Mouse (Mus musculus): Measurements from ENCODE around the gene Olfr1417.

GRCm38 (mm10) chr19:11807251-11807650 is 31.8 kb downstream of the Olfr1417 start:
- TF ChIP-seq CTCF (IDR thresholded peaks at IDR 0.05; ENCODE audit: insufficient read depth, low read length) (no peak), POLR2A (IDR thresholded peaks at IDR 0.05; ENCODE audit: borderline replicate concordance, extremely low read depth, low read depth, low read length) (no peak)
